Mouse (Mus musculus) heart, embryonic 16.5 days (tissue): ENCODE results near the gene Sytl3. TPM values are rescaled to one million over a fixed set of nuclear protein-coding genes. Genes with fewer than 3 reads are reported as not detected.
A peak's percentile ranks its signal among the peaks of the same experiment; 100 is the strongest.

ENCODE experiments used
- ATAC-seq: fragments of 200-750 bp; cut with Nextera tagmentation; replicated peaks from 2 replicates; pipeline ENCODE4 v1.8.0; 2017; ENCODE audit warnings: moderate number of reproducible peaks; ENCODE audit not compliant: insufficient read depth, low FRiP score; ENCODE audit errors: extremely low read depth
- H3K27ac ChIP-seq: fragments of 300-500 bp; sonication (generic); 2 replicates; pipeline ENCODE4 v1.5.1; 2014; ENCODE audit warnings: mild to moderate bottlenecking, low read length, control low read depth, moderate library complexity
- H3K27me3 ChIP-seq: fragments of 300-500 bp; sonication (generic); 2 replicates; pipeline ENCODE4 v1.6.1; 2014; ENCODE audit warnings: low read length, mixed read lengths; ENCODE audit not compliant: control insufficient read depth, insufficient read depth
- H3K36me3 ChIP-seq: fragments of 300-500 bp; sonication (generic); 2 replicates; pipeline ENCODE4 v1.6.1; 2014; ENCODE audit not compliant: control insufficient read depth, insufficient read depth
- H3K4me1 ChIP-seq: fragments of 300-500 bp; sonication (generic); 2 replicates; pipeline ENCODE4 v1.6.1; 2014; ENCODE audit warnings: low read length, mixed read lengths; ENCODE audit not compliant: control insufficient read depth, insufficient read depth
- H3K4me2 ChIP-seq: fragments of 300-500 bp; sonication (generic); 2 replicates; pipeline ENCODE4 v1.6.1; 2014; ENCODE audit warnings: low read depth, mild to moderate bottlenecking, control low read depth, low read length
- H3K4me3 ChIP-seq: fragments of 300-500 bp; sonication (generic); 2 replicates; pipeline ENCODE4 v1.5.1; 2014; ENCODE audit warnings: mild to moderate bottlenecking, control low read depth, low read length
- H3K9ac ChIP-seq: fragments of 300-500 bp; sonication (generic); 2 replicates; pipeline ENCODE4 v1.6.1; 2014; ENCODE audit warnings: low read length, control low read depth
- H3K9me3 ChIP-seq: fragments of 300-500 bp; sonication (generic); replicated peaks from 2 replicates; pipeline ENCODE4 v1.6.1; 2016; ENCODE audit warnings: low read length; ENCODE audit not compliant: control insufficient read depth
- WGBS: fragments of 180-500 bp; shearing (Covaris S2); extraction: QIAGEN DNeasy Blood & Tissue Kit; methylation state at CpG from one replicate; pipeline ENCODE4 v1.1.7; 2014; 5-methylcytosine and 5-hydroxymethylcytosine counted together
- polyA plus RNA-seq: library from polyadenylated mRNA; unstranded; fragments of >200 nt; fragmentation: Nextera tagmentation; extraction: Ambion mirVana; gene quantifications from 2 replicates; pipeline ENCODE4 v1.2.1, GENCODE M21; 2015

Gene Sytl3
- polyA plus RNA-seq, 1 experiment from 2014 or later, result 5.2 TPM

DNA sequence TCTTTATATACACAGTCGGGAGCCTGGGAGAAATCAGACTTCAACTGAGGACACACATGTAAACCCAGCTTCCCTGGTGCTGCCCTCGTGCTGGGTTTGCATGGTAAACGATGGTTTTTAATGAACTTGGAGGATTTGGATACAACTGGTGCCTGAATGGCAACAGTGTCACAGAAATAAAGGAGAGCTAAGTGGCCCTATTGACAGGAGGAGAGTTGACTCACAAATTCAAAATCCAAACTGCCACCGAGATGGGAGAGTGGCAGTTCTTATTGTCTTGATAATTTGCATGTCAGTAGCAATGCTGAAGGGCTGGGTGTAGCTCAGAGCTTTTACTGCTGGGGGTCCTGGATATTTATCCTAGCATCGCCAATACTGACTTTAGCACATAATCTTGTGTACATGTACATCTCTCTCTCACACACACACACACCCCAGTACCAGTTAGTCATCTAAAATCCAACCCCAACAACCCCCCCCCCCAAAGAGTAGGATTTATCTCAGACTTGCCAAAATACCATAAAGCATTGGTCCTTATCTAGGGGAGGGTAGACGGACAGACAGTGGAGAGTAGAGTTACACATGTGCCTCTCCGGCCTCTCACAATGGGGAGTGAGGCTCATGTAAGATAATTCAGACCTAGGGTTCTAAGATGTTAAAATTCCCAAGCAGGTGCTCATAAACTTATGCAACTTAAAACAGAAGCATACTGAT, 104.8 kb downstream of the Sytl3 start:
- Histone ChIP-seq H3K27me3 (no peaks in the 10 kb centered on the region), H3K27ac (0 out of 2 replicates have a peak overlapping the region, but pooled peaks have one; percentile 5), H3K9ac (no peak overlapping the region), H3K9me3 (no peaks in the 10 kb centered on the region), H3K4me3 (no peak overlapping the region), H3K4me1 (peaks cover 73% of the 10 kb centered on the region), H3K36me3 (peaks cover 6% of the 10 kb centered on the region), H3K4me2 (no peak overlapping the region)
- ATAC-seq, result no peak
- WGBS, result 54% methylated on average over 7 of the region's 7 CpGs

DNA sequence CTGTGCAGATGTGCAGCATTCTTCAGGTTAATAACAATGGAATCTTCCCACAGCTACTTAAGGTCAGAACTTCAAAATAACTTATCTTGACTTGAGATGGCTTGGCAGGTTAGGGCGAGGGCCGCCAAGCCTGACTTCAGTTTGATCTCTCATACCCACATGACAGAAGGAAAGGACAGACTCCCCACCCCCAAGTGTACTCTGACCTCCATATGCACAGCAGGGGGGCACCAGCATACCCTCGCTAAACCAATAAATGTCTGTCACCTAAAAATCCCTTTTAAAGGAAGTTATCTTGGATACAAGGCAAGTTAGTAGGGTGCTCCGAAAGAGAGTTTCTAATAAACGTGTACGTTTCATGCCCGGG, 105.3 kb downstream of the Sytl3 start:
- Histone ChIP-seq H3K9ac (no peak overlapping the region), H3K36me3 (peaks cover under 1% of the 10 kb centered on the region; the same call in 1 of the 2 replicates), H3K4me3 (no peak overlapping the region), H3K4me2 (no peak overlapping the region), H3K4me1 (peaks cover 78% of the 10 kb centered on the region), H3K27me3 (no peaks in the 10 kb centered on the region), H3K9me3 (no peaks in the 10 kb centered on the region), H3K27ac (no peak overlapping the region)
- WGBS, result 71% methylated on average over 7 of the region's 7 CpGs
- ATAC-seq, result no peak

DNA sequence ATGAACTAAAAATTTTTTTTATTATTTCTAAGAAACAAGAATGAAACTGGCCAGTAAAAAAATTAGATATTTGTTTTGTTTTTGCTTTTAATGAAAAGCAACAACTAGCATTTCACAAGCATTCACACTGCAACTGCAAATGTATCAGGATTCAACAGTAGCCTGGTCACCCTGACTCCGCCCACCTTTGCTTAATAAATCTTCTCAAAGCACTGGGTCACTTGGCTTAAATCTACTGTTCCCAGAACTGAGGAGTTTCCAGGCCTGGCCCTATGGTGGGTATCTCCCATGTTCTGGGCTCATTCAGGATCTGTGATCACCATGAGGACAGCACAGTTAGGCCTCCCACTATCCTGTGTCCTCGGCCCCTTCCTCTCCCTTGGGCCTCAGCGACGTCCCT, 105.8 kb downstream of the Sytl3 start:
- Histone ChIP-seq H3K27ac (peak overlapping the region; percentile 93), H3K4me1 (peaks cover 78% of the 10 kb centered on the region), H3K9ac (no peak overlapping the region; the same call in 1 of the 2 replicates)

DNA sequence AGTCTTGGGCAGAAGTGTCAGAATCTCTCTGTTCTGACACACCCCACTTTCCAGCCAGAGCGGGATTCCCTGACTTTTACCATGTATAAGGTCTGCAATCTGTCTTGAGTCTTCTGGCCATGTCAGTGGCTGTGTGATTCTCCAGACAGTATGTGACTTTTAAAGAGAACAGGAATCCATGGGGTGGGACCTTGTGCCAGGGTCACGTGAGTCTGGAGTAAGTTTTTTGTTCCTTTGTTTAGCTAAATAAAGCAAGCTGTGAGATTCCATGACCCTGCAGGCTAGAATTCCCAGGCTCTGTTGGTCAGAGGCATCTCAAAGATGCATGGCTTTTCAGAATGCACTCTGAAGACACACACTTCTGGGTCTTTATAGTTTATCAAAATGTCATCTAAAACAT, 107.0 kb downstream of the Sytl3 start:
- H3K27ac ChIP-seq, result peak overlapping the region; percentile 93
- no peaks in the 10 kb centered on the region for H3K27me3 ChIP-seq
- 36% methylated on average over 2 of the region's 2 CpGs for WGBS
- H3K4me1 ChIP-seq, result peaks cover 81% of the 10 kb centered on the region
- ATAC-seq, result no peak
- H3K9me3 ChIP-seq, result no peaks in the 10 kb centered on the region
- no peak overlapping the region; the same call in none of the 2 replicates for H3K9ac ChIP-seq
- H3K36me3 ChIP-seq, result no peaks in the 10 kb centered on the region
- no peak overlapping the region for H3K4me2 ChIP-seq
- H3K4me3 ChIP-seq, result no peak overlapping the region

More for the DNA sequence above, 105.8 kb downstream of the Sytl3 start:
- no peak for ATAC-seq
- no peaks in the 10 kb centered on the region for H3K27me3 ChIP-seq
- no peaks in the 10 kb centered on the region for H3K36me3 ChIP-seq
- no peak overlapping the region for H3K4me2 ChIP-seq
- no peaks in the 10 kb centered on the region for H3K9me3 ChIP-seq
- 82% methylated on average over 4 of the region's 4 CpGs for WGBS
- no peak overlapping the region for H3K4me3 ChIP-seq

DNA sequence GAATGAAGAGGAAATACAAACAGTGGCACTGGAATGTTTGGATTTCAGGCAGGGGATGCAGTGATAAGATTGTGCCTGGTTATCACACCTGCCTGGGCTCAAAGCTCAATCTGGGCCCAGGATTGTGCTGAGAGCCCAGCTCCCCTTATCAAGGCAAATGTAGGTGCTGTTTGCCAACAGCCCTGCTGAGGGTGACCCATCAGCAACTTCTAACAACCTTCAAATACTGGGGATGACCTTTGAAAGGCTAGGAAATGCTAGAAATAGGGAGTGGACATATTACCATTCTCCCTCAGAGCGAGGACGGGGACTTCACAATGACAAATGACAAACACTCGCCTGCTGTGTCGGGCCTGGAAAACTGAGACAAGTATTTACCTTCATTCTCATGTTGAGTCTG, 107.9 kb downstream of the Sytl3 start:
- WGBS, result 55% methylated on average over 4 of the region's 4 CpGs
- Histone ChIP-seq H3K27ac (peak overlapping the region; percentile 93), H3K4me1 (peaks cover 91% of the 10 kb centered on the region), H3K9ac (0 out of 2 replicates have a peak overlapping the region, but pooled peaks have one; percentile 42), H3K4me3 (no peak overlapping the region), H3K4me2 (peak overlapping the region; percentile 8; the same call in 1 of the 2 replicates), H3K36me3 (no peaks in the 10 kb centered on the region), H3K9me3 (no peaks in the 10 kb centered on the region), H3K27me3 (no peaks in the 10 kb centered on the region)
- ATAC-seq, result no peak

DNA sequence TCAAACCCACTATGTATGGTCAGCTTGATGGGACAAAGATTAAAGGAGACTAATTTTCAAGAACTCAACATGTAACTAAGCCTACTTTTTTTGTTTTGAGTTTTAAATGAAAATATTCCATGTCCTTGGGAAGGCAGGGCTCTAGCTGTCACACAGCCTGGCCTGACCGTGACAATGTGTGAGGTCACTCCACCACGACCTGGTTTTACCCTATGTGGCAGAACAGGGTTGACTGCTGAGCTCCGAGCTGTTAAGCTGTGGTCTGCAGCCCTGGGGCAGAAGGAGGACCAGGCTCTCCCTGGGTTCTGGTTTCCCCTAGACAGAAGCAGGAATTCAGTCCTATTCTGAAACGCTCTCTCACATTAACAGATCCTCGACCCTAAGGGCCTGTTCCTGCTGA, 108.9 kb downstream of the Sytl3 start:
- H3K4me1 ChIP-seq, result peaks cover 93% of the 10 kb centered on the region
- no peak for ATAC-seq
- peak overlapping the region; percentile 93 for H3K27ac ChIP-seq

DNA sequence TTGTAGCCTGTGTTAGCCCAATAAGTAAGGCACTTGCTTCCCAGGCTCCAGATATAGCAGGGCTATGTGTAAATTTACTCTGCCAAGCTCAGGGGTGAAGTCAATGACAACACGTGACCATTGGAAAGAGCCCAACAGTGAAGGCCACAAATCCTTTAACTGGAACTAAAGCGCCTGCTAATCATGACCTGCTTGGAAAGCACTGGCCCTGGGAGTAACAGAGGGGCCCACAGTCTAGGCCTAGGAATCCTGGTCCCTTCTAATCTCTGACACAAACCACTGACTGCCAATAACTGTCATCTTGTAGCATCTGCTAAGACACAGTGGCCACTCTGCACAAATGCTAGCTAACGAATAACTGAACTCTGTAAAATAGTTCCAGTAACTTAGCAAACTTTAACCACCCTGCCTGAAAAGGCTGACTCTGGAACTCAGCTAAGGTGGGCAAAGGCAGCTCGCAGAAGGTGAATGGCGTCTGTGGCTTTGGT, 109.5 kb downstream of the Sytl3 start:
- no peak overlapping the region for H3K4me3 ChIP-seq
- 49% methylated on average over 5 of the region's 5 CpGs for WGBS
- H3K9me3 ChIP-seq, result no peaks in the 10 kb centered on the region
- H3K9ac ChIP-seq, result peak overlapping the region; percentile 48; the same call in 1 of the 2 replicates
- peak overlapping the region; percentile 93 for H3K27ac ChIP-seq
- H3K36me3 ChIP-seq, result no peaks in the 10 kb centered on the region
- no peak overlapping the region for H3K4me2 ChIP-seq
- peaks cover 90% of the 10 kb centered on the region for H3K4me1 ChIP-seq
- peak; percentile 64 for ATAC-seq
- no peaks in the 10 kb centered on the region for H3K27me3 ChIP-seq

More for the DNA sequence above, 108.9 kb downstream of the Sytl3 start:
- no peak overlapping the region for H3K4me3 ChIP-seq
- no peaks in the 10 kb centered on the region for H3K36me3 ChIP-seq
- WGBS, result 36% methylated on average over 5 of the region's 5 CpGs
- 0 out of 2 replicates have a peak overlapping the region, but pooled peaks have one; percentile 45 for H3K9ac ChIP-seq
- no peaks in the 10 kb centered on the region for H3K9me3 ChIP-seq
- no peak overlapping the region for H3K4me2 ChIP-seq
- no peaks in the 10 kb centered on the region for H3K27me3 ChIP-seq

DNA sequence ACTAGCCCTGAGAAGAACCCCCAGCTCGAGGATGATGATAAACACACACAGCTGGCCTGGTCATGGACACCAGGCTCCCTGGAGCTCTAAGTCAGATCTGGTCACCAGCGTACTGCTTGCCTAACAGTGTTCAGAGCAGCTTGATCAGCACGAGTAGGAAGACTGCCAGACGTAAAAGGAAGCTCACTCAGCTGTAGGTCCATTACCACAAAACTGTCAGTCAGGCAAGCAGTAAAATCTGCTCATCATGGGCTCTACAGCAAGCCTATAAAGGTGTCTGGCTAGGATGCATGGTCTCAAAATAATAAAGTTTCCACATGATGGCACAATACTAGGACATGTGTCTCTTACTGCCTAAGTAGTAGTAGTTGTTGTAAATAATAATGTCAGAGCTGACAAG, 110.7 kb downstream of the Sytl3 start:
- Histone ChIP-seq H3K4me1 (peaks cover 92% of the 10 kb centered on the region), H3K27ac (peak overlapping the region; percentile 93), H3K9me3 (no peaks in the 10 kb centered on the region), H3K36me3 (no peaks in the 10 kb centered on the region), H3K4me3 (no peak overlapping the region), H3K4me2 (no peak overlapping the region), H3K9ac (peak overlapping the region; percentile 45; the same call in 1 of the 2 replicates), H3K27me3 (no peaks in the 10 kb centered on the region)
- ATAC-seq, result no peak
- 40% methylated on average over 4 of the region's 4 CpGs for WGBS

DNA sequence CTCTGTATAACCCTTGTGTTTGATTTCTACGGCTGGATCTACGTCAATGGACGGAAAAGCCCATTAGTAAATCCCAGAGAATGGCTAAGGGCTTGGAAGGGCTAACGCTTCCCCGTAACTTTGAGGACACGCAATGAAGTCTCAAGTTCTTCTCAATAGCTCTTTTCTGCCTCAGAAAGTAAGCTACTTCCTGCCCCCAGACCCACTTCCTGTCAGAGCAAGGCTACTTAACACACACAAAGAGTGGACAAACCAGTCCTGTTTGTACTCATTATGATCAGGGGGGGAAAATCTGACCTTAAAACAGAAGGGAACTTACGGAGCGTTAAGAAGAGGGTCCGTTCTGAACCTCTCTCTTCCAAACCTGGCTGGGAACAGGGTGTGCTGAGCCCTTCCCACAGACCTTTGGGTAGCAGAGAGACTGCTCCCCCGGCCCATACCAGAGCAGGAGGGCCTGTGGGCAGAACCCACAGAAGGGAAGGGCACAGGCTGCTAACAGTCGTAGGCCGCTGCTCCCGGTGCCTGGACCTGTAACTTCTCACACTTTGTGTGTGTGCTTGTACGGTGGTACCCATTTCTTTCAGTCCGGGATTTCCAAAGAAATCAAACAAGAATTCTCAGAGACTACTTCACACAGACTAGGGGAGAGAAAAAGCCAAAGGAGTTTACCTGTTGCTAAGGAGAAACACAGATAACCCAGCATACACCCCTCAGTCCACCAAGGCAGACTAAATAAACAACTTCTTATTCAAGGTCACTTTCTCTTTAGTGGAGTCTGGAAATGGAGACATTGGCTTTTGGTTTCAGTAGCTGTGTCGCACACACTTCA, 113.0 kb downstream of the Sytl3 start:
- Histone ChIP-seq H3K27ac (peak overlapping the region; percentile 50), H3K27me3 (no peaks in the 10 kb centered on the region), H3K4me3 (no peak overlapping the region), H3K9me3 (no peaks in the 10 kb centered on the region), H3K9ac (peak overlapping the region; percentile 44), H3K4me2 (no peak overlapping the region), H3K4me1 (peaks cover 81% of the 10 kb centered on the region), H3K36me3 (no peaks in the 10 kb centered on the region)
- 70% methylated on average over 16 of the region's 16 CpGs for WGBS
- no peak for ATAC-seq
